Mouse (Mus musculus) heart, postnatal 0 days (tissue): ENCODE results near the gene Ssc4d. TPM values are rescaled to one million over a fixed set of nuclear protein-coding genes. Genes with fewer than 3 reads are reported as not detected.

Experiments
- ATAC-seq: fragments of 200-750 bp; cut with Nextera tagmentation; 2 replicates; pipeline ENCODE4 v1.8.0; 2017; ENCODE audit warnings: low read depth, moderate number of reproducible peaks, moderate library complexity; ENCODE audit not compliant: insufficient read depth
- DNase-seq: peaks from one replicate; pipeline ENCODE4 v3.0.0-alpha.2; 2016; ENCODE audit warnings: low spot score
- H3K27ac ChIP-seq: fragments of 300-500 bp; sonication (generic); 2 replicates; pipeline ENCODE4 v1.5.1; 2014; ENCODE audit warnings: low read depth, mild to moderate bottlenecking
- H3K27me3 ChIP-seq: fragments of 300-500 bp; sonication (generic); 2 replicates; pipeline ENCODE4 v1.6.1; 2014; ENCODE audit warnings: low read length, mixed read lengths; ENCODE audit not compliant: control insufficient read depth, insufficient read depth
- H3K36me3 ChIP-seq: fragments of 300-500 bp; sonication (generic); replicated peaks from 2 replicates; pipeline ENCODE4 v1.6.1; 2014; ENCODE audit warnings: low read length, mixed read lengths; ENCODE audit not compliant: control insufficient read depth, insufficient read depth
- H3K4me1 ChIP-seq: fragments of 300-500 bp; sonication (generic); 2 replicates; pipeline ENCODE4 v1.6.1; 2014; ENCODE audit warnings: antibody characterized with exemption; ENCODE audit not compliant: control insufficient read depth, insufficient read depth
- H3K4me2 ChIP-seq: fragments of 300-500 bp; sonication (generic); 2 replicates; pipeline ENCODE4 v1.6.1; 2014; ENCODE audit warnings: low read depth, mild to moderate bottlenecking, low read length, moderate library complexity
- H3K4me3 ChIP-seq: fragments of 300-500 bp; sonication (generic); 2 replicates; pipeline ENCODE4 v1.5.1; 2014; ENCODE audit warnings: low read depth, low read length
- H3K9ac ChIP-seq: fragments of 300-500 bp; sonication (generic); replicated peaks from 2 replicates; pipeline ENCODE4 v1.6.1; 2014; ENCODE audit warnings: low read depth, low read length, mixed read lengths
- H3K9me3 ChIP-seq: fragments of 300-500 bp; sonication (generic); replicated peaks from 2 replicates; pipeline ENCODE4 v1.6.1; 2016; ENCODE audit warnings: low read length; ENCODE audit not compliant: control insufficient read depth
- CTCF ChIP-seq: IDR thresholded peaks from 2 replicates; pipeline ENCODE4 v1.5.1; 2016; ENCODE audit warnings: antibody characterized with exemption, control low read depth, low read depth
- EP300 ChIP-seq: IDR thresholded peaks from 2 replicates; pipeline ENCODE4 v1.6.1; 2016; ENCODE audit warnings: antibody characterized with exemption, low read depth
- WGBS: fragments of 180-500 bp; shearing (Covaris S2); extraction: QIAGEN DNeasy Blood & Tissue Kit; methylation state at CpG from one replicate; pipeline ENCODE4 v1.1.7; 2014; 5-methylcytosine and 5-hydroxymethylcytosine counted together
- polyA plus RNA-seq: library from polyadenylated mRNA; unstranded; fragments of >200 nt; fragmentation: Nextera tagmentation; extraction: Ambion mirVana; gene quantifications from 2 replicates; pipeline ENCODE4 v1.2.1, GENCODE M21; 2015
- total RNA-seq: library from RNA; depleted of rRNA; stranded (reverse); fragments of >200 nt; gene quantifications from 2 replicates; pipeline ENCODE4 v1.2.3, GENCODE M21; 2014; ENCODE audit warnings: low replicate concordance

Gene Ssc4d
- total and polyA plus RNA-seq, 2 experiments from 2014 or later, result 0.55 to 3.6 TPM

- no peak for ATAC-seq
Measured at GRCm38 (mm10) chr5:136001222-136001621, 26.9 kb upstream of the Ssc4d start.

GRCm38 (mm10) chr5:135996162-135996561 is 21.8 kb upstream of the Ssc4d start:
- Histone ChIP-seq H3K4me2 (no peak overlapping the region), H3K4me1 (peaks cover 5% of the 10 kb centered on the region; the same call in 1 of the 2 replicates), H3K9me3 (no peaks in the 10 kb centered on the region), H3K9ac (no peak overlapping the region), H3K27ac (no peak overlapping the region), H3K36me3 (peaks cover 23% of the 10 kb centered on the region), H3K4me3 (no peak overlapping the region), H3K27me3 (no peaks in the 10 kb centered on the region)
- no peak for TF ChIP-seq EP300
- no peak for TF ChIP-seq CTCF
- WGBS, result 76% methylated on average over 8 of the region's 8 CpGs
- no peak for ATAC-seq
- DNase-seq, result no peak

More at GRCm38 (mm10) chr5:136001222-136001621, 26.9 kb upstream of the Ssc4d start:
- H3K27ac ChIP-seq, result no peak overlapping the region
- no peak overlapping the region for H3K4me2 ChIP-seq
- H3K4me1 ChIP-seq, result no peaks in the 10 kb centered on the region
- WGBS, result 87% methylated on average over 6 of the region's 6 CpGs
- H3K36me3 ChIP-seq, result peaks cover 23% of the 10 kb centered on the region
- no peak overlapping the region for H3K9ac ChIP-seq
- DNase-seq, result no peak
- H3K4me3 ChIP-seq, result no peak overlapping the region
- TF ChIP-seq CTCF (no peak), EP300 (no peak)
- no peaks in the 10 kb centered on the region for H3K9me3 ChIP-seq
- no peaks in the 10 kb centered on the region for H3K27me3 ChIP-seq

GRCm38 (mm10) chr5:135994725-135995687 is 20.7 kb upstream of the Ssc4d start, which contains the start of gene Dtx2:
Dtx2 (plus strand) TSS chr5:135994800.
- under 1% methylated on average over 44 of the region's 47 CpGs for WGBS
- H3K9me3 ChIP-seq, result no peaks in the 10 kb centered on the region
- peak within 1 kb of the TSS; percentile 80 for H3K27ac ChIP-seq
- peak within 1 kb of the TSS; percentile 85 for H3K4me3 ChIP-seq
- H3K4me1 ChIP-seq, result peaks cover 5% of the 10 kb centered on the region; the same call in 1 of the 2 replicates
- peak; percentile 89 for DNase-seq
- H3K4me2 ChIP-seq, result peak within 1 kb of the TSS; percentile 86
- TF ChIP-seq CTCF (no peak; the same call in 1 of the 2 replicates), EP300 (no peak)
- peak within 1 kb of the TSS; percentile 88 for H3K9ac ChIP-seq
- peaks cover 23% of the 10 kb centered on the region for H3K36me3 ChIP-seq
- ATAC-seq, result peak; percentile 97
- no peaks in the 10 kb centered on the region for H3K27me3 ChIP-seq

GRCm38 (mm10) chr5:135994335-135994724 is 20.0 kb upstream of the Ssc4d start:
- WGBS, result 57% methylated on average over 8 of the region's 8 CpGs
- TF ChIP-seq CTCF (no peak), EP300 (no peak)
- peaks cover 5% of the 10 kb centered on the region; the same call in 1 of the 2 replicates for H3K4me1 ChIP-seq

GRCm38 (mm10) chr5:135993381-135993965 is 19.1 kb upstream of the Ssc4d start:
- H3K27ac ChIP-seq, result no peak overlapping the region
- H3K9me3 ChIP-seq, result no peaks in the 10 kb centered on the region
- WGBS, result 44% methylated on average over 5 of the region's 5 CpGs
- no peak overlapping the region for H3K4me2 ChIP-seq
- no peaks in the 10 kb centered on the region for H3K27me3 ChIP-seq
- peaks cover 15% of the 10 kb centered on the region for H3K36me3 ChIP-seq
- TF ChIP-seq EP300 (no peak), CTCF (no peak)
- no peak for ATAC-seq
- no peak overlapping the region for H3K9ac ChIP-seq
- peaks cover 5% of the 10 kb centered on the region; the same call in 1 of the 2 replicates for H3K4me1 ChIP-seq
- no peak overlapping the region for H3K4me3 ChIP-seq
- DNase-seq, result no peak

More at GRCm38 (mm10) chr5:135994335-135994724, 20.0 kb upstream of the Ssc4d start:
- H3K9me3 ChIP-seq, result no peaks in the 10 kb centered on the region
- ATAC-seq, result no peak
- peaks cover 23% of the 10 kb centered on the region for H3K36me3 ChIP-seq
- H3K4me2 ChIP-seq, result no peak overlapping the region
- H3K27me3 ChIP-seq, result no peaks in the 10 kb centered on the region
- no peak overlapping the region for H3K9ac ChIP-seq
- H3K4me3 ChIP-seq, result peak overlapping the region; percentile 85
- DNase-seq, result no peak
- no peak overlapping the region for H3K27ac ChIP-seq
